Mouse (Mus musculus): ENCODE results near the gene Il17c. TPM values are rescaled to one million over a fixed set of nuclear protein-coding genes. Genes with fewer than 3 reads are reported as not detected.

The Il17c gene
- polyA plus RNA-seq, 1 experiment, result 0.16 TPM

GRCm38 (mm10) chr8:122444058-122444748, 22.4 kb downstream of the Il17c start:
- no peak for TF ChIP-seq CTCF (IDR thresholded peaks at IDR 0.05; ENCODE audit: control insufficient read depth, insufficient read depth, insufficient replicate concordance, low read depth, low read length)
- TF ChIP-seq POLR2A (IDR thresholded peaks at IDR 0.05; ENCODE audit: control insufficient read depth, low read depth, low read length), result no peak

GRCm38 (mm10) chr8:122445203-122445602, 23.4 kb downstream of the Il17c start:
- Histone ChIP-seq H3K27me3 (ENCODE audit: control insufficient read depth, insufficient read depth, low read length) (no peaks in the 10 kb centered on the region), H3K4me3 (ENCODE audit: control insufficient read depth, low read depth, low read length) (no peak overlapping the region), H3K27ac (ENCODE audit: control insufficient read depth, insufficient read depth, low read depth, low read length) (no peak overlapping the region), H3K36me3 (ENCODE audit: control insufficient read depth, insufficient read depth, low read length) (no peaks in the 10 kb centered on the region), H3K4me1 (ENCODE audit: control insufficient read depth, insufficient read depth, low read length) (peaks cover 9% of the 10 kb centered on the region)
- TF ChIP-seq CTCF (IDR thresholded peaks at IDR 0.05; ENCODE audit: control insufficient read depth, insufficient read depth, insufficient replicate concordance, low read depth, low read length) (no peak; the same call in 1 of the 2 replicates), POLR2A (IDR thresholded peaks at IDR 0.05; ENCODE audit: control insufficient read depth, low read depth, low read length) (no peak)

More at GRCm38 (mm10) chr8:122444058-122444748, 22.4 kb downstream of the Il17c start:
- Histone ChIP-seq H3K27ac (ENCODE audit: control insufficient read depth, insufficient read depth, low read depth, low read length) (peak overlapping the region; percentile 56; the same call in 1 of the 2 replicates), H3K4me1 (ENCODE audit: control insufficient read depth, insufficient read depth, low read length) (peaks cover 9% of the 10 kb centered on the region), H3K27me3 (ENCODE audit: control insufficient read depth, insufficient read depth, low read length) (no peaks in the 10 kb centered on the region), H3K4me3 (ENCODE audit: control insufficient read depth, low read depth, low read length) (peak overlapping the region; percentile 81), H3K36me3 (ENCODE audit: control insufficient read depth, insufficient read depth, low read length) (no peaks in the 10 kb centered on the region)

- Histone ChIP-seq H3K4me3 (ENCODE audit: control insufficient read depth, low read depth, low read length) (no peak overlapping the region), H3K27me3 (ENCODE audit: control insufficient read depth, insufficient read depth, low read length) (no peaks in the 10 kb centered on the region), H3K27ac (ENCODE audit: control insufficient read depth, insufficient read depth, low read depth, low read length) (no peak overlapping the region), H3K36me3 (ENCODE audit: control insufficient read depth, insufficient read depth, low read length) (no peaks in the 10 kb centered on the region), H3K4me1 (ENCODE audit: control insufficient read depth, insufficient read depth, low read length) (no peaks in the 10 kb centered on the region; the same call in 1 of the 2 replicates)
- TF ChIP-seq POLR2A (IDR thresholded peaks at IDR 0.05; ENCODE audit: control insufficient read depth, low read depth, low read length), result no peak
- TF ChIP-seq CTCF (IDR thresholded peaks at IDR 0.05; ENCODE audit: control insufficient read depth, insufficient read depth, insufficient replicate concordance, low read depth, low read length), result no peak
Measured at GRCm38 (mm10) chr8:122451161-122451703, 29.4 kb downstream of the Il17c start.

GRCm38 (mm10) chr8:122452154-122452553, 30.3 kb downstream of the Il17c start:
- Histone ChIP-seq H3K36me3 (ENCODE audit: control insufficient read depth, insufficient read depth, low read length) (no peaks in the 10 kb centered on the region), H3K4me1 (ENCODE audit: control insufficient read depth, insufficient read depth, low read length) (no peaks in the 10 kb centered on the region; the same call in 1 of the 2 replicates), H3K27ac (ENCODE audit: control insufficient read depth, insufficient read depth, low read depth, low read length) (no peak overlapping the region), H3K4me3 (ENCODE audit: control insufficient read depth, low read depth, low read length) (no peak overlapping the region), H3K27me3 (ENCODE audit: control insufficient read depth, insufficient read depth, low read length) (no peaks in the 10 kb centered on the region)
- TF ChIP-seq POLR2A (IDR thresholded peaks at IDR 0.05; ENCODE audit: control insufficient read depth, low read depth, low read length), result no peak
- no peak for TF ChIP-seq CTCF (IDR thresholded peaks at IDR 0.05; ENCODE audit: control insufficient read depth, insufficient read depth, insufficient replicate concordance, low read depth, low read length)

- Histone ChIP-seq H3K27ac (ENCODE audit: control insufficient read depth, insufficient read depth, low read depth, low read length) (no peak overlapping the region), H3K4me3 (ENCODE audit: control insufficient read depth, low read depth, low read length) (no peak overlapping the region), H3K27me3 (ENCODE audit: control insufficient read depth, insufficient read depth, low read length) (no peaks in the 10 kb centered on the region), H3K36me3 (ENCODE audit: control insufficient read depth, insufficient read depth, low read length) (no peaks in the 10 kb centered on the region), H3K4me1 (ENCODE audit: control insufficient read depth, insufficient read depth, low read length) (peaks cover under 1% of the 10 kb centered on the region; the same call in 1 of the 2 replicates)
- no peak for TF ChIP-seq POLR2A (IDR thresholded peaks at IDR 0.05; ENCODE audit: control insufficient read depth, low read depth, low read length)
- TF ChIP-seq CTCF (IDR thresholded peaks at IDR 0.05; ENCODE audit: control insufficient read depth, insufficient read depth, insufficient replicate concordance, low read depth, low read length), result no peak
Measured at GRCm38 (mm10) chr8:122454409-122454808, 32.6 kb downstream of the Il17c start.

- peaks cover 17% of the 10 kb centered on the region for H3K4me1 ChIP-seq (ENCODE audit: control insufficient read depth, insufficient read depth, low read length)
- no peak for TF ChIP-seq POLR2A (IDR thresholded peaks at IDR 0.05; ENCODE audit: control insufficient read depth, low read depth, low read length)
- TF ChIP-seq CTCF (IDR thresholded peaks at IDR 0.05; ENCODE audit: control insufficient read depth, insufficient read depth, insufficient replicate concordance, low read depth, low read length), result no peak
- H3K27ac ChIP-seq (ENCODE audit: control insufficient read depth, insufficient read depth, low read depth, low read length), result no peak overlapping the region
- no peaks in the 10 kb centered on the region for H3K27me3 ChIP-seq (ENCODE audit: control insufficient read depth, insufficient read depth, low read length)
- H3K36me3 ChIP-seq (ENCODE audit: control insufficient read depth, insufficient read depth, low read length), result no peaks in the 10 kb centered on the region
- no peak overlapping the region for H3K4me3 ChIP-seq (ENCODE audit: control insufficient read depth, low read depth, low read length)
Measured at GRCm38 (mm10) chr8:122457171-122457570, 35.4 kb downstream of the Il17c start.

GRCm38 (mm10) chr8:122459218-122459900, 37.5 kb downstream of the Il17c start:
- Histone ChIP-seq H3K27me3 (ENCODE audit: control insufficient read depth, insufficient read depth, low read length) (no peaks in the 10 kb centered on the region), H3K4me3 (ENCODE audit: control insufficient read depth, low read depth, low read length) (no peak overlapping the region), H3K27ac (ENCODE audit: control insufficient read depth, insufficient read depth, low read depth, low read length) (no peak overlapping the region), H3K4me1 (ENCODE audit: control insufficient read depth, insufficient read depth, low read length) (peaks cover 17% of the 10 kb centered on the region), H3K36me3 (ENCODE audit: control insufficient read depth, insufficient read depth, low read length) (no peaks in the 10 kb centered on the region)
- TF ChIP-seq POLR2A (IDR thresholded peaks at IDR 0.05; ENCODE audit: control insufficient read depth, low read depth, low read length) (no peak), CTCF (IDR thresholded peaks at IDR 0.05; ENCODE audit: control insufficient read depth, insufficient read depth, insufficient replicate concordance, low read depth, low read length) (0 out of 2 replicates have a peak, but pooled peaks have one; percentile 21)

Data from testis, adult 2 months (tissue).